Mouse (Mus musculus): ENCODE data around the gene Ptcd2.

The Ptcd2 gene

GRCm38 (mm10) chr13:99304365-99304764, 40.1 kb downstream of the Ptcd2 start:
- DNase-seq (ENCODE audit: inconsistent ontology term), result no peak

- no peak for DNase-seq (ENCODE audit: inconsistent ontology term)
Observed at GRCm38 (mm10) chr13:99303846-99304245, 40.7 kb downstream of the Ptcd2 start.

- no peak for DNase-seq (ENCODE audit: inconsistent ontology term)
Observed at GRCm38 (mm10) chr13:99299921-99300320, 44.6 kb downstream of the Ptcd2 start.

GRCm38 (mm10) chr13:99294176-99294575, 50.3 kb downstream of the Ptcd2 start:
- no peak for DNase-seq (ENCODE audit: inconsistent ontology term)

GRCm38 (mm10) chr13:99290766-99291165, 53.7 kb downstream of the Ptcd2 start:
- DNase-seq (ENCODE audit: inconsistent ontology term), result no peak

GRCm38 (mm10) chr13:99287786-99288185, 56.7 kb downstream of the Ptcd2 start:
- no peak for DNase-seq (ENCODE audit: inconsistent ontology term)

GRCm38 (mm10) chr13:99287207-99287606, 57.3 kb downstream of the Ptcd2 start:
- no peak for DNase-seq (ENCODE audit: inconsistent ontology term)

- no peak for DNase-seq (ENCODE audit: inconsistent ontology term)
Observed at GRCm38 (mm10) chr13:99285241-99285640, 59.3 kb downstream of the Ptcd2 start.

GRCm38 (mm10) chr13:99284400-99285160, 59.9 kb downstream of the Ptcd2 start:
- peak; percentile 86 for DNase-seq (ENCODE audit: inconsistent ontology term)

- no peak for DNase-seq (ENCODE audit: inconsistent ontology term)
Observed at GRCm38 (mm10) chr13:99283916-99284315, 60.6 kb downstream of the Ptcd2 start.

GRCm38 (mm10) chr13:99282961-99283360, 61.5 kb downstream of the Ptcd2 start:
- DNase-seq (ENCODE audit: inconsistent ontology term), result no peak

GRCm38 (mm10) chr13:99279351-99279750, 65.2 kb downstream of the Ptcd2 start:
- DNase-seq (ENCODE audit: inconsistent ontology term), result no peak

GRCm38 (mm10) chr13:99278511-99278910, 66.0 kb downstream of the Ptcd2 start:
- DNase-seq (ENCODE audit: inconsistent ontology term), result no peak

- DNase-seq (ENCODE audit: inconsistent ontology term), result no peak
Observed at GRCm38 (mm10) chr13:99277521-99277920, 67.0 kb downstream of the Ptcd2 start.

GRCm38 (mm10) chr13:99272046-99272445, 72.5 kb downstream of the Ptcd2 start:
- no peak for DNase-seq (ENCODE audit: inconsistent ontology term)

All from Muller cell, postnatal 12 days (primary cell).